Mouse (Mus musculus): ENCODE results near the gene Atg5.
"Not testable (repeated sequence)": the region's sequence is repeated elsewhere in the genome, so short reads cannot be mapped to it uniquely, and the experiment has no call there.

Gene Atg5

GRCm38 (mm10) chr10:44309250-44309649 is 41.1 kb downstream of the Atg5 start:
- DNase-seq (ENCODE audit: low read depth, low spot score) = no peak

GRCm38 (mm10) chr10:44315276-44315675 is 47.1 kb downstream of the Atg5 start:
- peak; percentile 72 for DNase-seq (ENCODE audit: low read depth, low spot score)

- no peak for DNase-seq (ENCODE audit: low read depth, low spot score)
Observed at GRCm38 (mm10) chr10:44316280-44317270, 48.4 kb downstream of the Atg5 start.

GRCm38 (mm10) chr10:44322166-44322565 is 54.0 kb downstream of the Atg5 start:
- no peak for DNase-seq (ENCODE audit: low read depth, low spot score)

GRCm38 (mm10) chr10:44323070-44323775 is 55.1 kb downstream of the Atg5 start:
- no peak for DNase-seq (ENCODE audit: low read depth, low spot score)

- DNase-seq (ENCODE audit: low read depth, low spot score) = no peak
Observed at GRCm38 (mm10) chr10:44323836-44324235, 55.7 kb downstream of the Atg5 start.

GRCm38 (mm10) chr10:44325551-44326500 is 57.7 kb downstream of the Atg5 start:
- DNase-seq (ENCODE audit: low read depth, low spot score) = peak; percentile 76

GRCm38 (mm10) chr10:44327057-44327456 is 58.9 kb downstream of the Atg5 start:
- DNase-seq (ENCODE audit: low read depth, low spot score) = no peak

GRCm38 (mm10) chr10:44328347-44328746 is 60.2 kb downstream of the Atg5 start:
- peak; percentile 39 for DNase-seq (ENCODE audit: low read depth, low spot score)

GRCm38 (mm10) chr10:44330717-44331116 is 62.6 kb downstream of the Atg5 start:
- DNase-seq (ENCODE audit: low read depth, low spot score) = no peak

GRCm38 (mm10) chr10:44331469-44331868 is 63.3 kb downstream of the Atg5 start:
- DNase-seq (ENCODE audit: low read depth, low spot score) = no peak

GRCm38 (mm10) chr10:44332656-44333055 is 64.5 kb downstream of the Atg5 start:
- DNase-seq (ENCODE audit: low read depth, low spot score) = not testable (repeated sequence)

GRCm38 (mm10) chr10:44336641-44337382 is 68.7 kb downstream of the Atg5 start:
- DNase-seq (ENCODE audit: low read depth, low spot score) = not testable (repeated sequence)

GRCm38 (mm10) chr10:44338571-44338970 is 70.4 kb downstream of the Atg5 start:
- no peak for DNase-seq (ENCODE audit: low read depth, low spot score)

GRCm38 (mm10) chr10:44339326-44339725 is 71.2 kb downstream of the Atg5 start:
- no peak for DNase-seq (ENCODE audit: low read depth, low spot score)

- no peak for DNase-seq (ENCODE audit: low read depth, low spot score)
Observed at GRCm38 (mm10) chr10:44340928-44341327, 72.8 kb downstream of the Atg5 start.

GRCm38 (mm10) chr10:44341826-44342521 is 73.8 kb downstream of the Atg5 start:
- DNase-seq (ENCODE audit: low read depth, low spot score) = no peak

- no peak for DNase-seq (ENCODE audit: low read depth, low spot score)
Observed at GRCm38 (mm10) chr10:44343351-44343750, 75.2 kb downstream of the Atg5 start.

GRCm38 (mm10) chr10:44347549-44348172 is 79.5 kb downstream of the Atg5 start:
- no peak for DNase-seq (ENCODE audit: low read depth, low spot score)

All from ZHBTc4 (cell line).